Mouse (Mus musculus) limb, embryonic 11.5 days (tissue): ENCODE results near the gene Cryaa. TPM values are rescaled to one million over a fixed set of nuclear protein-coding genes. Genes with fewer than 3 reads are reported as not detected.

ENCODE experiments used
- ATAC-seq: fragments of 200-750 bp; cut with Nextera tagmentation; 2 replicates; pipeline ENCODE4 v1.8.0; 2017; ENCODE audit warnings: low read depth; ENCODE audit not compliant: insufficient number of reproducible peaks, low FRiP score, low TSS enrichment
- DNase-seq: peaks from one replicate; pipeline ENCODE4 v3.0.0-alpha.2; 2015; ENCODE audit warnings: low spot score
- H3K27ac ChIP-seq: fragments of 300-500 bp; sonication (generic); replicated peaks from 2 replicates; pipeline ENCODE4 v1.5.1; 2014; ENCODE audit warnings: low read depth, mild to moderate bottlenecking, low read length
- H3K27me3 ChIP-seq: fragments of 300-500 bp; sonication (generic); 2 replicates; pipeline ENCODE4 v1.6.1; 2014; ENCODE audit warnings: mild to moderate bottlenecking, low read length, mixed read lengths; ENCODE audit not compliant: control insufficient read depth, insufficient read depth
- H3K36me3 ChIP-seq: fragments of 300-500 bp; sonication (generic); 2 replicates; pipeline ENCODE4 v1.6.1; 2014; ENCODE audit warnings: mild to moderate bottlenecking, low read length, moderate library complexity, mixed read lengths; ENCODE audit not compliant: control insufficient read depth, insufficient read depth
- H3K4me1 ChIP-seq: fragments of 300-500 bp; sonication (generic); 2 replicates; pipeline ENCODE4 v1.6.1; 2014; ENCODE audit warnings: low read length, mixed read lengths; ENCODE audit not compliant: control insufficient read depth, insufficient read depth
- H3K4me2 ChIP-seq: fragments of 300-500 bp; sonication (generic); 2 replicates; pipeline ENCODE4 v1.6.1; 2014; ENCODE audit warnings: low read depth, mild to moderate bottlenecking, moderate library complexity; ENCODE audit not compliant: severe bottlenecking
- H3K4me3 ChIP-seq: fragments of 300-500 bp; sonication (generic); 2 replicates; pipeline ENCODE4 v1.5.1; 2014; ENCODE audit warnings: low read depth, low read length
- H3K9ac ChIP-seq: fragments of 300-500 bp; sonication (generic); 2 replicates; pipeline ENCODE4 v1.6.1; 2014; ENCODE audit warnings: mild to moderate bottlenecking, low read length
- H3K9me3 ChIP-seq: fragments of 300-500 bp; sonication (generic); 2 replicates; pipeline ENCODE4 v1.6.1; 2016; ENCODE audit warnings: low read length; ENCODE audit not compliant: control insufficient read depth
- WGBS: fragments of 180-500 bp; shearing (Covaris S2); extraction: QIAGEN DNeasy Blood & Tissue Kit; methylation state at CpG from one replicate; pipeline ENCODE4 v1.1.7; 2014; 5-methylcytosine and 5-hydroxymethylcytosine counted together
- polyA plus RNA-seq: library from polyadenylated mRNA; unstranded; fragments of >200 nt; fragmentation: Nextera tagmentation; extraction: Ambion mirVana; gene quantifications from 2 replicates; pipeline ENCODE4 v1.2.1, GENCODE M21; 2014

Gene Cryaa
- polyA plus RNA-seq, 1 experiment from 2014 or later, result not detected

DNA sequence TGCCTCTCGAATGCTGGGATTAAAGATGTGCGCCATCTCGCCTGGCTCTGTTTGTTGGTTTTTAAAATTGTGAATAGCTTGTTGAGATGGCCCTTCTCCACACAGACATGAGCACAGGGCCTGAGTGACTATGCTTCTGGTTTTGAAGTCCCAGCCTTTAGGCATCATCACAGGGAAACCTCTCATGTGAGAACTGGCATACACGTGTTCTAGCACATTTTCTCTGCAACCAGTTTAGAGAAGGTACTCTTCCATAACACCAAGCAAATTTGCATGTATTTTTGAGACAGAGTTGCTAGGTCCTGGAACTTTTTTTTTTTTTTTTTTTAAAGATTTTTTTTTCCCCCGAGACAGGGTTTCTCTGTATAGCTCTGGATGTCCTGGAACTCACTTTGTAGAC lies 20.9 kb upstream of the Cryaa start:
- DNase-seq (no peak), ATAC-seq (no peak)
- H3K27ac ChIP-seq, result no peak overlapping the region
- no peak overlapping the region for H3K4me2 ChIP-seq
- H3K27me3 ChIP-seq, result no peaks in the 10 kb centered on the region
- 92% methylated on average over 5 of the region's 5 CpGs for WGBS
- no peak overlapping the region for H3K9ac ChIP-seq
- peaks cover 21% of the 10 kb centered on the region for H3K36me3 ChIP-seq
- no peak overlapping the region for H3K4me3 ChIP-seq
- H3K4me1 ChIP-seq, result peaks cover 4% of the 10 kb centered on the region
- H3K9me3 ChIP-seq, result no peaks in the 10 kb centered on the region

DNA sequence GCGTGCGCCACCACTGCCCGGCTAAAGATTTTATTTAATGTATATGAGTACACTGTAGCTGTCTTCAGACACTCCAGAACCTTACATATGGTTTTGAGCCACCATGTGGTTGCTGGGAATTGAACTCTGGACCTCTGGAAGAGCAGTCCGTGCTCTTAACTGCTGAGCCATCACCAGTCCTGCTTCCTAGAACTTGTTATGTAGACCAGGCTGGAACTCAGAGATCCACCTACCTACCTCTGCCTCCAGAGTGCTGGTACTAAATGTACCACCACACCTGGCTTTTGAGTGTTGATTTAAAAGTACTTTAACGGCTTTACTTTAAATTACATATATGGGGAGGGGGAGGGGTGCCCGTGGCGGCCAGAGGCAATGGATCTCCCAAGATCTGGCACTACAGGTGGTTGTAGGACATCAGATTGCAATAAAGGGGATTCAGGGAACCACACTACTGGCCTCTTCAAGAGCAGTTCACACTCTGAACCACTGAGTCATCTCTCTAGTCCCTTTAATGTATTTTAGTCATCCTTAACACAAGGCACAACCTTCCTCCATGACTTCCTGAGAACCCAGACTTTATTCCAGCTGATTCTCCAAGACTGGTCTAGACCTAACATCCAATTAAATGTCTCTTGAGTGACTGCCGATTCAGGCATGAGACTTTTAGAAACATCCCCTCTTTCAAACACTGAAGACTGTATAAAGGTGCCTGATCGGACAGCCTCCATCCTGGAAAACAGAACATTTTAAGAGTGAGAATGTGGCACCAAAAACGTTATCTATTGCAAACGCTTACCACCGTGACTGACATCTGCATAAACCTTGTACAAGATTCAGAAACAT lies 20.2 kb upstream of the Cryaa start:
- Histone ChIP-seq H3K4me3 (peak overlapping the region; percentile 96), H3K9ac (peak overlapping the region; percentile 98), H3K4me1 (peaks cover 4% of the 10 kb centered on the region), H3K27ac (no peak overlapping the region), H3K4me2 (peak overlapping the region; percentile 86), H3K27me3 (no peaks in the 10 kb centered on the region), H3K36me3 (peaks cover 16% of the 10 kb centered on the region), H3K9me3 (no peaks in the 10 kb centered on the region)
- WGBS, result 54% methylated on average over 12 of the region's 12 CpGs
- DNase-seq, result no peak
- ATAC-seq, result no peak

DNA sequence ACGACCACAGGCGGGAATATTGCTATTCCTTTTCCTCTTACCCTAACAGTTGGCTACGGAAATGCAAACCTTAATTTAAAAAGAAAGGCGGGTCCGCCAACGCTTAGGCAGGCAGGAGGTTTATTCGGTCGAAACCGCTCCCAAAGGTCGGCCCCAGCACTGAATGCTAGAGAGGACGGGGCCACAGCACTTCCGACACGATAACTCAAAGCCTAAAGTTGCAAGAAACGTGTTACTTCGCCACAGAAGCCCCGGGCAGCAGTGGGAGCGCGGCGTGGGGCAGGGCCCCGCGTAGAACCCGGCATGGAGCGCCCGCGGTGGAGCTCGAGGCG lies 19.5 kb upstream of the Cryaa start:
- no peaks in the 10 kb centered on the region for H3K27me3 ChIP-seq
- H3K4me1 ChIP-seq, result peaks cover 4% of the 10 kb centered on the region
- peak overlapping the region; percentile 51; the same call in 1 of the 2 replicates for H3K27ac ChIP-seq
- H3K9ac ChIP-seq, result peak overlapping the region; percentile 98
- ATAC-seq (no peak), DNase-seq (no peak)
- under 1% methylated on average over 27 of the region's 27 CpGs for WGBS
- H3K9me3 ChIP-seq, result no peaks in the 10 kb centered on the region
- H3K36me3 ChIP-seq, result peaks cover 13% of the 10 kb centered on the region
- H3K4me3 ChIP-seq, result peak overlapping the region; percentile 96
- H3K4me2 ChIP-seq, result peak overlapping the region; percentile 86

DNA sequence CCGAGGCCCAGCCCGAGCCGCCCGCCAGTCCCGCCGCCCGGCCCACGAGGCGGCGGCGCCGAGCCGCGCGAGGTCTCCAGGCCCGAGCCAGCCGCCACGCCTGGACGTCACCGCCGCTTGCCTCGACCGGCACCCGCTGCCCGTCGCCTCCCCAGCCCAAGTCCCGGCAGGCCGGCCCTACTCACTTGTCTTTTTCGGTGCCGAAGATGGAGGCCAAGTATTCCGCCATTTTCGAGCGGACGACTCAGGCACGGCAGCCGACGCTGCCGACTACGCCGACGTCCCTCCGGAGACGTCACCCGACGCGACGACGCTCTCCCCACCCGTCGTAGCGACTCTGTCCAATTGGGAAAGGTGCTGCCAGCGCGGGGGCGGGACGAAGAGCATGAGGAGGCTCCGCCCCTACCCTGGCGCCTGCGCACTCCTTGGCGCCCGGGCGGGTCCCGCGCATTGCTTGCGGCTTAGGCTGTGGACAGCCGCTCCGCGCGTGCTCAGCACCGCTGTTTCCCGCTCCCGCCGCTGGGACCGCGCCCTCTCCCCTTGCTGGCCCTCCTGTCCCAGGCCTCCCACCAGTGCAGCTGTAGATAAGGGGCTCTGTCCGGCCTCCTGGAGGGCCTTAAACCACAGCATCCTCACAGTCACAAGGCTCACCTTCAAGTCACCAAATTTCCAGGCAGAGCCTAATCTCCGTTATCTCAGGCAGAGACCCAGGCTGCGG lies 19.0 kb upstream of the Cryaa start, which contains the start of gene U2af1:
Gene U2af1, minus strand, starts transcription at position 425 of the 718 bp plus-strand sequence.
- Histone ChIP-seq H3K9ac (peak within 1 kb of the TSS; percentile 98), H3K4me2 (peak within 1 kb of the TSS; percentile 86), H3K27me3 (no peaks in the 10 kb centered on the region), H3K4me3 (peak within 1 kb of the TSS; percentile 96), H3K36me3 (peaks cover 9% of the 10 kb centered on the region), H3K9me3 (no peaks in the 10 kb centered on the region), H3K4me1 (peaks cover 4% of the 10 kb centered on the region), H3K27ac (peak within 1 kb of the TSS; percentile 68)
- peak; percentile 96 for ATAC-seq
- peak; percentile 98 for DNase-seq
- under 1% methylated on average over 72 of the region's 77 CpGs for WGBS

DNA sequence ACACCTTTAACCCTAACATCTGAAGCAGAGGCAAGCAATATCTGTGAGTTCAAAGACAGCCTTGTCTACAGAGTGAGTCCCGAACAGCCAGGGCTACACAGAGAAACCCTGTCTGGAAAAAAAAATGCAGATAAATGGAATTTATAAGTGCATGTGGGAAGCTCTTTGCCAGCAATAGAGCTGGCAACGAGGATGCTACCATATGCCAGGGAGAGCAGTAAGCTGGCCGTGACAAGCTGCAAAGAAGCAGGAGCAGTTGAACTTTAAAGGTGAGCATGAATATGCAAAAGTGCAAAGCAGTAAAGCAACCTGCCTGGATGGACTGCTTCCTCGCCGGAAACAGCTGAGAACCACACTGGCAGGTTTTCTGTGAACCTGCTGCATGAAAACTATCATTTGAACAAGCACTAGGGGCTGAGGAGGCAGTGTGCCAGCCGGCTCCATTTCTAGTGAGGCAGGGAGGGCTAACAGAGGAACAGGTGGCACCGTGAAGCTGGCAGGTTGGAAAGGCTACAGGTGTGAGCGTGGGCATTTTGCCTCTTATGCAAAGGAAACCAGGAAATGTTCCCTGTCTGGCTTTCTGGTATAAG lies 16.9 kb upstream of the Cryaa start:
- WGBS, result 77% methylated on average over 8 of the region's 8 CpGs
- no peak overlapping the region for H3K9ac ChIP-seq
- H3K27me3 ChIP-seq, result no peaks in the 10 kb centered on the region
- H3K36me3 ChIP-seq, result no peaks in the 10 kb centered on the region; the same call in 1 of the 2 replicates
- no peak overlapping the region for H3K27ac ChIP-seq
- ATAC-seq, result no peak
- H3K4me1 ChIP-seq, result peaks cover 4% of the 10 kb centered on the region
- DNase-seq, result no peak
- no peak overlapping the region for H3K4me2 ChIP-seq
- no peak overlapping the region for H3K4me3 ChIP-seq
- H3K9me3 ChIP-seq, result no peaks in the 10 kb centered on the region

DNA sequence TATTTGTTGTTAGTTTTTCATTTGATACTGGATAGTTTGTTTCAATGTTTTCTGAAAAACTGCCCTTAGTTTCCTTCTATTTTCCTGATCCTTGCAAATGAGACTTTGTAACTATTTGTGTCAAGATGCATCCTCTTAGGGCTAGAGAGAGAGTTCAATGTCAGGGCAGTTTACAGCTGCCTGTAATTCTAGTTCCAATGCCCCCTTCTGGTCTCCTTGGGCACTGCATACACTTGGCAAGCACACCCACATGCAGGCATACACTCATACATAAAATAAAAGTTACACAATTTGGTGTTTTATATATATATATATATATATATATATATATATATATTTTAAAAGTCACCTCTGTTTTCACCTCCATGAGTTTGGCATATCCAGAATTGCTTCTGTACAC lies 14.8 kb upstream of the Cryaa start:
- H3K9ac ChIP-seq, result no peak overlapping the region
- H3K4me2 ChIP-seq, result no peak overlapping the region
- no peak for DNase-seq
- no peak for ATAC-seq
- no peaks in the 10 kb centered on the region for H3K27me3 ChIP-seq
- no peaks in the 10 kb centered on the region for H3K36me3 ChIP-seq
- no peaks in the 10 kb centered on the region for H3K9me3 ChIP-seq
- H3K27ac ChIP-seq, result no peak overlapping the region
- H3K4me3 ChIP-seq, result no peak overlapping the region
- H3K4me1 ChIP-seq, result no peaks in the 10 kb centered on the region

DNA sequence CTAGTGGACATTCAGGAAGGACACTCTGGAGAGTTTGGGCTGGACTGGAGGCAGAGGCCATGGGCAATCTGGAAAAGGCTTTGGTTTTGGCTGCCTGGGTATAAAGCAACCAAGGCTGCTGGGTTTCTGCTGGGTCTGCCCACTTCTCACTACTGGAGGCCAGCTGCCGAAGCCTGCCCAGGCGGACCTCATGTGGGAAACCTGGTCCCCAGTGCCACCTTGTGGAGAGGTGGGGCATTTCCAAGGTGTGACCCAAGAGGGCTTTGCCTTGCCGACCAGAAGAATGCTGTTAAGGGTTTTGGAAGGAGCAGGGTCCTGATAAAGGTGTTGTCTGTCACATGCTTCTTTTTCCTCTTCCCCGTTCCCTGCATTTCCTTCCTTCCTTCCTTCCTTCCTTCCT lies 12.8 kb upstream of the Cryaa start:
- Histone ChIP-seq H3K4me3 (no peak overlapping the region), H3K27me3 (no peaks in the 10 kb centered on the region), H3K27ac (no peak overlapping the region), H3K4me1 (no peaks in the 10 kb centered on the region), H3K9me3 (no peaks in the 10 kb centered on the region), H3K36me3 (no peaks in the 10 kb centered on the region), H3K9ac (no peak overlapping the region), H3K4me2 (no peak overlapping the region)
- no peak for ATAC-seq
- DNase-seq, result peak; percentile 89
- 8% methylated on average over 4 of the region's 4 CpGs for WGBS

DNA sequence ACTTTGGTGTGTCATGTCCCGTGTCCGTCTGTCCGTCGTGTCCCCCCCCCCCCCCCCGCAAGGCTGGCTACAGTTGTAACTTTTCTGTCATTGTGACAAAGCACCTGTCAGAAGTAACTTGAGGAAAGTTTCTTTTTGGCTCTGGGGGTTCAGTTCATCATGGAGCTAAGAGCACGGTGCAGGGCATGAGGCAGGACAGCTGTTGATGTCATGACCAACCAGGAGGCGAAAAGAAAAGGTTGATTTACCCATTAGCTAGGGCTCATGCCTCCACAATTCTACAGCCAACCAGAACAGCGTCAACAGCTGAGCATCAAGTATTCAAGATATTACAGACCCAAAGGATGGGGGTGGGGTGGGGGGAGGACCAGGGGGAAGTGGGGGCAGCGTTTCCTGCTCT lies 9.3 kb upstream of the Cryaa start:
- no peak overlapping the region for H3K27ac ChIP-seq
- no peaks in the 10 kb centered on the region for H3K4me1 ChIP-seq
- H3K9ac ChIP-seq, result no peak overlapping the region
- no peaks in the 10 kb centered on the region for H3K36me3 ChIP-seq
- no peak overlapping the region for H3K4me2 ChIP-seq
- no peaks in the 10 kb centered on the region for H3K9me3 ChIP-seq
- DNase-seq (no peak), ATAC-seq (no peak)
- WGBS, result 80% methylated on average over 8 of the region's 9 CpGs
- no peak overlapping the region for H3K4me3 ChIP-seq
- no peaks in the 10 kb centered on the region for H3K27me3 ChIP-seq
